Mouse (Mus musculus) CH12.LX (cell line): ENCODE results near the gene Ppp1cb. TPM values are rescaled to one million over a fixed set of nuclear protein-coding genes. Genes with fewer than 3 reads are reported as not detected.

Source experiments
- DNase-seq: peaks from one replicate; pipeline ENCODE4 v3.0.0-alpha.2; 2013; ENCODE audit errors: extremely low read depth
- H3K27ac ChIP-seq: 2 replicates; pipeline ENCODE4 v1.5.1; 2012; ENCODE audit warnings: low read depth, mild to moderate bottlenecking, control low read depth, moderate library complexity; ENCODE audit not compliant: insufficient read depth
- H3K27me3 ChIP-seq: replicated peaks from 2 replicates; pipeline ENCODE3; 2012; ENCODE audit warnings: inconsistent platforms
- H3K36me3 ChIP-seq, 2 experiments: replicated peaks in 1 of 2; 2 replicates each; pipeline versions ENCODE3 to v1.6.1; 2012; ENCODE audit warnings: inconsistent platforms in 1 of 2, low read length in 1 of 2, mild to moderate bottlenecking in 1 of 2, mixed read lengths in 1 of 2, moderate library complexity in 1 of 2; ENCODE audit not compliant: control insufficient read depth in 1 of 2, insufficient read depth in 1 of 2
- H3K4me1 ChIP-seq, 2 experiments: 2 replicates each; pipeline ENCODE4 v1.6.1; 2012; ENCODE audit warnings: inconsistent platforms in 1 of 2, moderate library complexity in 1 of 2; ENCODE audit not compliant: insufficient read depth in 2 of 2, control insufficient read depth in 1 of 2
- H3K4me2 ChIP-seq: 2 replicates; pipeline ENCODE4 v1.6.1; 2012; ENCODE audit warnings: low read depth, mild to moderate bottlenecking, control low read depth; ENCODE audit not compliant: poor library complexity, insufficient read depth, severe bottlenecking
- H3K4me3 ChIP-seq, 3 experiments: fragments of 150-350 bp in 1 of 3; sonication (generic) in 1 of 3; replicated peaks in 1 of 3; 2 replicates each; pipeline versions ENCODE3 to v1.5.1; 2011 to 2012; ENCODE audit warnings: low read depth in 2 of 3, low read length in 2 of 3, mild to moderate bottlenecking in 2 of 3, moderate library complexity in 2 of 3, control low read depth in 1 of 3, improper control_type of control experiment in 1 of 3, inconsistent platforms in 1 of 3, mixed read lengths in 1 of 3; ENCODE audit not compliant: poor library complexity in 1 of 3
- H3K79me2 ChIP-seq: replicated peaks from 2 replicates; pipeline ENCODE4 v1.6.1; 2012; ENCODE audit warnings: mild to moderate bottlenecking, moderate library complexity; ENCODE audit not compliant: control insufficient read depth, poor library complexity, insufficient read depth, severe bottlenecking; ENCODE audit errors: extremely low read depth
- H3K9ac ChIP-seq: 2 replicates; pipeline ENCODE4 v1.6.1; 2012; ENCODE audit warnings: low read depth, mild to moderate bottlenecking, control low read depth, moderate library complexity; ENCODE audit not compliant: insufficient read depth
- H3K9me3 ChIP-seq: replicated peaks from 2 replicates; pipeline ENCODE3; 2012; ENCODE audit warnings: low read length, inconsistent platforms, mixed read lengths
- CHD1 ChIP-seq: IDR thresholded peaks from 2 replicates; pipeline ENCODE4 v1.6.1; 2012; ENCODE audit warnings: low read depth, low read length, improper control_type of control experiment, inconsistent platforms
- E2F4 ChIP-seq: IDR thresholded peaks from 2 replicates; pipeline ENCODE4 v1.6.1; 2011; ENCODE audit warnings: low read depth, low read length, improper control_type of control experiment; ENCODE audit not compliant: insufficient replicate concordance
- EP300 ChIP-seq: IDR thresholded peaks from 2 replicates; pipeline ENCODE4 v1.6.1; 2011; ENCODE audit warnings: low read length, improper control_type of control experiment
- GABPA ChIP-seq: IDR thresholded peaks from 2 replicates; pipeline ENCODE4 v1.6.1; 2012; ENCODE audit warnings: low read depth, low read length, improper control_type of control experiment, inconsistent platforms; ENCODE audit not compliant: insufficient replicate concordance
- JUN ChIP-seq: IDR thresholded peaks from 2 replicates; pipeline ENCODE4 v1.6.1; 2011; ENCODE audit warnings: low read depth, mild to moderate bottlenecking, low read length, improper control_type of control experiment, moderate library complexity; ENCODE audit not compliant: insufficient read depth
- JUND ChIP-seq: conservative IDR thresholded peaks from 2 replicates; pipeline ENCODE4 v1.6.1; 2011; ENCODE audit warnings: low read depth, low read length, improper control_type of control experiment
- MAFK ChIP-seq: IDR thresholded peaks from 2 replicates; pipeline ENCODE4 v1.6.1; 2011; ENCODE audit warnings: low read length, improper control_type of control experiment; ENCODE audit not compliant: insufficient replicate concordance
- MXI1 ChIP-seq: IDR thresholded peaks from 2 replicates; pipeline ENCODE4 v1.6.1; 2011; ENCODE audit warnings: mild to moderate bottlenecking, low read depth, low read length, improper control_type of control experiment
- MYC ChIP-seq: IDR thresholded peaks from 2 replicates; pipeline ENCODE4 v1.6.1; 2011; ENCODE audit warnings: low read depth, mild to moderate bottlenecking, improper control_type of control experiment, low read length
- NELFE ChIP-seq: IDR thresholded peaks from 2 replicates; pipeline ENCODE4 v1.6.1; 2011; ENCODE audit warnings: low read depth, low read length, improper control_type of control experiment
- NRF1 ChIP-seq: IDR thresholded peaks from 2 replicates; pipeline ENCODE4 v1.6.1; 2014; ENCODE audit warnings: low read depth, mild to moderate bottlenecking, inconsistent platforms, low read length, improper control_type of control experiment, moderate library complexity
- PAX5 ChIP-seq: IDR thresholded peaks from 2 replicates; pipeline ENCODE4 v1.6.1; 2012; ENCODE audit warnings: low read length, inconsistent platforms, mixed read lengths
- RAD21 ChIP-seq: IDR thresholded peaks from 2 replicates; pipeline ENCODE4 v1.6.1; 2011; ENCODE audit warnings: low read depth, mild to moderate bottlenecking, low read length, improper control_type of control experiment, moderate library complexity
- SIN3A ChIP-seq: IDR thresholded peaks from 2 replicates; pipeline ENCODE4 v1.6.1; 2012; ENCODE audit warnings: low read length, improper control_type of control experiment, inconsistent platforms
- SMC3 ChIP-seq: IDR thresholded peaks from 2 replicates; pipeline ENCODE4 v1.6.1; 2011; ENCODE audit warnings: low read depth, low read length, improper control_type of control experiment
- TBP ChIP-seq: conservative IDR thresholded peaks from 2 replicates; pipeline ENCODE4 v1.6.1; 2011; ENCODE audit warnings: low read depth, low read length, improper control_type of control experiment
- UBTF ChIP-seq: IDR thresholded peaks from 2 replicates; pipeline ENCODE4 v1.6.1; 2012; ENCODE audit warnings: low read depth, mild to moderate bottlenecking, inconsistent platforms, low read length, improper control_type of control experiment, moderate library complexity
- ZC3H11A ChIP-seq: IDR thresholded peaks from 2 replicates; pipeline ENCODE4 v1.6.1; 2012; ENCODE audit warnings: low read depth, mild to moderate bottlenecking, inconsistent platforms, low read length, improper control_type of control experiment
- ZKSCAN1 ChIP-seq: IDR thresholded peaks from 2 replicates; pipeline ENCODE4 v1.6.1; 2012; ENCODE audit warnings: low read depth, inconsistent platforms, low read length, improper control_type of control experiment, borderline replicate concordance
- ZMIZ1 ChIP-seq: IDR thresholded peaks from 2 replicates; pipeline ENCODE4 v1.6.1; 2012; ENCODE audit warnings: low read depth, mild to moderate bottlenecking, inconsistent platforms, low read length, improper control_type of control experiment
- dilution Hi-C: fragments of 300-500 bp; cut with MboI; formaldehyde crosslinking; loops from 2 replicates; pipeline ENCODE4 v1.14.3; 2020; ENCODE audit warnings: low sequenced_read_pairs; ENCODE audit not compliant: extremely low pct_unique_long_range_greater_than_20kb, extremely low pct_ligation_motif_present
- in situ Hi-C: fragments of 300-500 bp; cut with MboI; formaldehyde crosslinking; loops from 3 replicates; pipeline ENCODE4 v1.14.3; 2019; ENCODE audit warnings: low sequenced_read_pairs, low pct_ligation_motif_present, low pct_unique_long_range_greater_than_20kb, mixed read lengths
- polyA plus RNA-seq: library from polyadenylated mRNA; unstranded; fragments of >175 nt; gene quantifications from 2 replicates; pipeline ENCODE4 v1.2.1, GENCODE M21; 2012; ENCODE audit warnings: low read depth; ENCODE audit not compliant: insufficient read length
- total RNA-seq, 2 experiments: library from RNA; depleted of rRNA; stranded (reverse); fragments of 300-350 nt in 1 of 2; fragments of >200 nt in 1 of 2; gene quantifications; 2 replicates each; pipeline ENCODE4 v1.2.3; 2012 to 2014

Gene Ppp1cb
- total and polyA plus RNA-seq, 3 experiments: 45.3 to 194 (median 116) TPM

DNA sequence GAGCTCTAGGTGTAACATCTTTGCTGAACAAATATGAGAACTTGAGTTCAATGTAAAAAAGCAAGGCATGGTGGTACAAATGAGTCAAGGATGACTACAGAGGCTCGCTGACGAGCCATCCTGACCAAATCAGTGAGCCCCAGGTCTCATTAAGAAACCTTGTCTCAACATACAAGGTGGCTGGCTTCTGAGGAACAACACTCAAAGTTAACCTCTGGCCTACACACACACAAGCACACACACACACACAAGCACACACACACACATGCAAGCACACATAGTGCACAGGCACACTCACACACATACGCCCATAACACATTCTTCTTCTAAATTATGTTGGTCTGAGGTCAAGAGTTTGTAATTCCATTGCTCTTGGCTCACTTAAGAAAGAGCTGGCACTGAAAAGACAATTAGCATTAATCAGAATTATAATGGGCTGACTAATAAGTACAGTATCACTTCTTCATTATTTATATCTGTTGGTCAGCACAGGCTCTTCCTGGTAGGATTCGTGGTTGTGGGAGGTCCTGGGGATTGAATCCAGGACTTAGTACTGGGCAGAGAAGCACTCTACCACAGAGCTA, 16.6 kb upstream of the Ppp1cb start:
- H3K4me1 ChIP-seq: peaks cover 3 to 11% of the 10 kb centered on the region in 2 experiments; a peak in 2 of 4 replicates
- no peak for TF ChIP-seq E2F4
- TF ChIP-seq JUND: no peak
- no peak for TF ChIP-seq SMC3
- no peak for TF ChIP-seq MAFK
- TF ChIP-seq GABPA: no peak
- no peak for DNase-seq
- no peak overlapping the region for H3K9ac ChIP-seq
- H3K4me2 ChIP-seq: no peak overlapping the region
- no peaks in the 10 kb centered on the region for H3K9me3 ChIP-seq
- in situ Hi-C loops: no loop called here
- H3K27me3 ChIP-seq: no peaks in the 10 kb centered on the region
- no peaks in the 10 kb centered on the region for H3K79me2 ChIP-seq
- dilution Hi-C loops: no loop called here
- H3K27ac ChIP-seq: no peak overlapping the region
- H3K4me3 ChIP-seq: no peak overlapping the region
- H3K36me3 ChIP-seq: no peaks in the 10 kb centered on the region

DNA sequence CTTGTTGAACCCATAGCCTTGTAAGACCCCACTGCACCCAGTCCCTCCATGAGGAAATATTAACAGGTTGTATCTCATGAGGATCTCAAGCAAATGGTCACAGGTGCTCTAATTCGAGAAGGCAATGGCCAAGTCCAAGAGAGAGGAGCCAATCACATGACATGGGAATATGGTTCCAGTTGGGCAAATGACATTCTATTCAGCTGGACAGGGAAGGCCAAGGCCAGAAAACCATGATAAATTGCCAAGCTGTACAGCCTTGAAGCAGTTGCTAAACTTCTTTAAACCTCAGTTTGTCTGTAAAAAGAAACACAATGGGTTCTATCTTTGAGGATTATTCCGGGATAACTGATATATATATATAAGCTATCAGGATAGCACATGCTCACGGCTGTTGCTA, 14.7 kb upstream of the Ppp1cb start:
- dilution Hi-C loops (no loop called here), in situ Hi-C loops (no loop called here)
- Histone ChIP-seq H3K9me3 (no peaks in the 10 kb centered on the region), H3K36me3 (no peaks in the 10 kb centered on the region), H3K4me3 (no peak overlapping the region), H3K27me3 (no peaks in the 10 kb centered on the region), H3K79me2 (no peaks in the 10 kb centered on the region), H3K4me2 (no peak overlapping the region), H3K27ac (no peak overlapping the region), H3K9ac (no peak overlapping the region), H3K4me1 (peaks cover 3 to 9% of the 10 kb centered on the region in 2 experiments; a peak in 2 of 4 replicates)
- no peak for DNase-seq
- TF ChIP-seq SIN3A: no peak
- TF ChIP-seq NRF1: no peak
- no peak for TF ChIP-seq ZMIZ1
- no peak for TF ChIP-seq CHD1

DNA sequence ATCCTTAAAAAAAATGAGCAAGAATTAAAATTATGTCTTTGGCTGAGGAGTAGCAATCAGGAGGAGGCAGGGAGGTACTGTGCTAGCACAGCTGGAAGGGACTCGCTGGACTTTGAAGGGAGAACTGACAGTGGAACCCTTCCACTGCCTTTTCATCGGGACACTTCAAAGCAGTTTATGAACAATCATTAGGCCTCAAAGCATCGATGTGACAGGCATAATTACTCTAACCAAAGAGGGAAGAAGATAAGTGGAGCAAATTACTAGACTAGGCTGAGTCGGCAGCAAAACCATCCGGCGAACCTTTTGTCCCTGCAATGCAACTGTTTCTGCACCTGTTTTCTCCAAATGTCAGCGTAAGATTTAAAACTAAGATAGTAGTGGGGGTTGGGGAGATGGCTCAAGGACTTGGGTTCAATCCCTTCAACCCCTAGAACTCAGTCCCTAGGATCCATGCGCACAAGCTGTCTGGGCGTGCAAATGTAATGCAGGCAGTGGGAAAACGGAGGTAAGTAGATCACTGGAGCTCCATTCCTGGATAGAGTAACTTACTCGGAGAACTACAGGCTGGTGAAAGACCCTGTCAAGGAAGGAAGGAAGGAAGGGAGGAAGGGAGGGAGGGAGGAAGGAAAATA, 13.2 kb upstream of the Ppp1cb start:
- DNase-seq: no peak
- Histone ChIP-seq H3K4me3 (no peak overlapping the region), H3K9me3 (no peaks in the 10 kb centered on the region), H3K9ac (no peak overlapping the region), H3K79me2 (no peaks in the 10 kb centered on the region), H3K27ac (no peak overlapping the region), H3K36me3 (no peaks in the 10 kb centered on the region), H3K4me2 (no peak overlapping the region), H3K4me1 (peaks cover 3 to 9% of the 10 kb centered on the region in 2 experiments; a peak in 2 of 4 replicates), H3K27me3 (peaks cover 4% of the 10 kb centered on the region)
- dilution Hi-C loops: no loop called here
- TF ChIP-seq EP300 (no peak), PAX5 (no peak), ZMIZ1 (no peak), RAD21 (no peak), CHD1 (no peak), NRF1 (no peak), E2F4 (no peak), SMC3 (no peak), JUND (no peak), MYC (no peak), MXI1 (no peak), ZC3H11A (no peak), UBTF (no peak), ZKSCAN1 (no peak), NELFE (no peak), JUN (no peak), TBP (no peak)
- in situ Hi-C loops: no loop called here
